Mouse (Mus musculus) urinary bladder, postnatal 4 days (tissue): Measurements from ENCODE around the gene AW146154.
"Not testable (repeated sequence)": the region's sequence is repeated elsewhere in the genome, so short reads cannot be mapped to it uniquely, and the experiment has no call there.

Source experiments
- DNase-seq, 2 experiments: peaks; one replicate each; pipeline ENCODE4 v3.0.0; 2021 to 2022; ENCODE audit warnings: low spot score in 2 of 2

The AW146154 gene

DNA sequence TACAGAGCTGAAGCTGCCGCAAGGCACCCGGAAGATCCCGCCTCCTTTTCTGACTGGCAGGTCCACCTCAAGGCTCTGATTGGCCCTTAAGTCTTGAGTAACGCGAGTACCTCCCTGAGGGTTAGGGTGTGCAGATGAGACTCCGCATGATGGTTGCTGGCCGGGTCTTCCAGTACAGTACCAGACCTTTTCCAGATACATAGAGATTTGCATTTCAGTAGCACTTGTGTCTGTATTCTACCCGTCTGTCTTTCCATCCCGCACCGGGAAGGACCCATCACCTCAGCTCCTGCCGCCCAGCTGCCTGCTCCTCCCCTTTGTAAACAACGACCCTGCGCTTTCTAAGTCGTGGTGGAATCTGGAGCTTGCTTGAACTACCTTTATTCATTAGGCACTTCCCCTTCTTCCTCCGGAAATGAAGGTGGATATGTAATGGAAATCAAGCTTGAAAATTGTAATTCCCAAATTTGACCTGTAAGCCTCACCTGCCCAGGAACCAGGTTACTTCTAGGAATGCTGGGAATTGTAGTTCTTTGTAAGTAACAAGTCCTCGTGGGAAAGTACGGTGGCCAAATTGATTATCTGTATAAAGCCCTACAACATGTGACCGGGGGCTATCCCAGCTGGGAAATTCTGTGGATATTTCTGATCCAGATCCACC lies at the start of gene AW146154, which contains the start of gene Gm20449:
Gene AW146154 (minus strand): TSS at position 502 of the 661 bp plus-strand sequence.
Gene Gm20449 (minus strand): TSS at position 29 of the 661 bp plus-strand sequence.
- DNase-seq, result peak; percentile 93 to 97

GRCm38 (mm10) chr7:41512672-41513071 lies 13.0 kb upstream of the AW146154 start:
- no peak for DNase-seq

- DNase-seq, result no peak
Observed at GRCm38 (mm10) chr7:41512207-41512606, 12.5 kb upstream of the AW146154 start.

DNA sequence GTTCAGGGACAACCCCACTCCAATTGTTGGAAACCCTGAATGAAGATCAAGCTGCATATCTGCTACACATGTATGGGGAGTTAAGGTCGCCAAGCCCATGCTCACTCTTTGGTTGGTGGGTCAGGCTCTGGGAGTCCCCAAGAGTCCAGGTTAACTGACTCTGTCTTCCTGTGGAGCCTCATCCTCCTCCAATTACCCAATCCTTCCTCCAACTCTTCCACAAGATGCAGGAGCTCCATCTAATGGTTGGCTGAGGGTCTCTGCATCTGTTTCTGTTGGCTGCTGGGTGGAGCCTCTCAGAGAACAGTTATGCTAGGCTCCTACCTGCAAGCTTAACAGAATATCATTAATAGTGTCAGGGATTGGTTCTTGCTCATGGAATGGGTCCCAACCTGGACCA lies 2.7 kb upstream of the AW146154 start:
- no peak for DNase-seq

GRCm38 (mm10) chr7:41500151-41500934 lies 653 bp upstream of the AW146154 start:
- DNase-seq, result no peak

DNA sequence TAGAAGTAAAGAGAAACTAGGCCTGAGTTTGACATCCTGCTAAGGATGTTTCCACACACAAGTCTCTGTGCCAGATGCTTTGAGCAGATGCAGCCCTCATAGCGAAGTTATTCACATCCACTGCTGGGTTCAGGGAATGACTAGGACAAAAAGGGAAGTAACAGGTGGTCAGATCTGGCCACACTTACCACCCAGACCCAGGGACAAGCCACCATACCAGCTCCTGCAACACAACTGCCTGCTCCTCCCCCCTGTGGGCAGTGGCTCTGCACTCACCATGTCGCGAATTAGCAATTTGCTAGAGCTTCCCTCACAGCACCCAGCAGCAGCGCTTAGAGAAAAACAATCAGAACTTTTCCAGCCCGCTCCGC lies 687 bp downstream of the AW146154 start:
- not testable (repeated sequence) for DNase-seq

GRCm38 (mm10) chr7:41498464-41498863 lies 1.2 kb downstream of the AW146154 start:
- DNase-seq, result not testable (repeated sequence)

GRCm38 (mm10) chr7:41497871-41498270 lies 1.8 kb downstream of the AW146154 start:
- DNase-seq, result no peak

DNA sequence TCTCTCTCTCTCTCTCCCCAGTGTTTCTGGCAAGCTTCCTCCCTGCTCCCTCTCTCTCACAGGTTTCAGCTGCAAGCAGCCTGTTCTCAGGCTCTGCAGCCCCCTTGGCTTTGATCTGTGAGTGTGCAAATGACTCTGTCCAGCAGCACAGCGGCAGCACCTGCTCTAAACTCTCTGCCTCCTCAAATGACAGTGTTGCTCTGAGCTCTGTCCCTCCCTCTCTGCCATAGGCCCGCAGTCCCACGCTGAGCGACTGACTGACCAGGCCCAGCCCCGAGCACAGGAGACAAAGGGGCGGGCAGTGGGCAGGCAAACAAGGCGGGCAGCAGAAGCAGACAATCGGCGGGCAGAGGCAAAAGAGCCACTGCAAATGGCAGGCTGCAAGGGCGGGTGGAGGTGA lies 47.8 kb downstream of the AW146154 start:
- DNase-seq, result no peak

DNA sequence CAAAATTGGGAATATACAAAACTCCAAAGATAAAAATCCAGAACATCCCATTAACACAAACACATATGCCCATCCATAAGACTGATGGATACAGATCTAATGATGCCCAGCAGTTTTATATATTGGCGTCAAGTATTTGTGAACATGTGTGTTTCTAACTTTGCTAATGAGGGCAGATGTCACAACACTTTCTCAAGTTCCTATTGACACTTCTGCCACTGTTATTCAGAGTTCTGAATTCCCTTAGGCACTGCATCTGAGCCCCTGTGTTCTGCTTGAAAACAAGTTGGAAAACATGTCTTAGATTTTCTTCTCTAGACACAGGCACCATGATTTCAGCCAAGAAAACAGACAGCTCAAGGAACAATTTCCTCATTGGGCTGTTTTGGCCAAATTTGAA lies 51.1 kb downstream of the AW146154 start, which contains the start of gene Vmn2r57:
Gene Vmn2r57 (minus strand): TSS at position 101 of the 400 bp plus-strand sequence.
- DNase-seq, result not testable (repeated sequence)
